Mouse (Mus musculus) kidney, embryonic 15.5 days (tissue): ENCODE measurements around the gene Cubn. TPM values are rescaled to one million over a fixed set of nuclear protein-coding genes. Genes with fewer than 3 reads are reported as not detected.

Source experiments
- ATAC-seq: fragments of 200-750 bp; cut with Nextera tagmentation; replicated peaks from 2 replicates; pipeline ENCODE4 v1.8.0; 2017; ENCODE audit warnings: moderate TSS enrichment; ENCODE audit not compliant: low FRiP score
- H3K27ac ChIP-seq: fragments of 300-500 bp; sonication (generic); 2 replicates; pipeline ENCODE4 v1.5.1; 2015; ENCODE audit warnings: mild to moderate bottlenecking, inconsistent platforms
- H3K27me3 ChIP-seq: fragments of 300-500 bp; sonication (generic); 2 replicates; pipeline ENCODE4 v1.6.1; 2015; ENCODE audit warnings: inconsistent platforms
- H3K36me3 ChIP-seq: fragments of 300-500 bp; sonication (generic); 2 replicates; pipeline ENCODE4 v1.6.1; 2015; ENCODE audit warnings: inconsistent platforms
- H3K4me1 ChIP-seq: fragments of 300-500 bp; sonication (generic); 2 replicates; pipeline ENCODE4 v1.6.1; 2015; ENCODE audit warnings: inconsistent platforms
- H3K4me2 ChIP-seq: fragments of 300-500 bp; sonication (generic); 2 replicates; pipeline ENCODE4 v1.6.1; 2015; ENCODE audit warnings: moderate library complexity, mild to moderate bottlenecking, inconsistent platforms
- H3K4me3 ChIP-seq: fragments of 300-500 bp; sonication (generic); replicated peaks from 2 replicates; pipeline ENCODE4 v1.5.1; 2015; ENCODE audit warnings: mild to moderate bottlenecking, inconsistent platforms
- H3K9ac ChIP-seq: fragments of 300-500 bp; sonication (generic); 2 replicates; pipeline ENCODE4 v1.6.1; 2015; ENCODE audit warnings: mild to moderate bottlenecking, inconsistent platforms
- H3K9me3 ChIP-seq: fragments of 300-500 bp; sonication (generic); replicated peaks from 2 replicates; pipeline ENCODE4 v1.6.1; 2016; ENCODE audit warnings: inconsistent platforms
- WGBS: fragments of 180-500 bp; shearing (Covaris S2); methylation state at CpG from one replicate; pipeline ENCODE4 v1.1.7; 2015; ENCODE audit warnings: mixed read lengths; 5-methylcytosine and 5-hydroxymethylcytosine counted together
- polyA plus RNA-seq: library from polyadenylated mRNA; unstranded; fragments of >200 nt; fragmentation: Nextera tagmentation; extraction: Ambion mirVana; gene quantifications from 2 replicates; pipeline ENCODE4 v1.2.1, GENCODE M21; 2015

Cubn gene
- polyA plus RNA-seq, 1 experiment from 2014 or later: 5.1 TPM

DNA sequence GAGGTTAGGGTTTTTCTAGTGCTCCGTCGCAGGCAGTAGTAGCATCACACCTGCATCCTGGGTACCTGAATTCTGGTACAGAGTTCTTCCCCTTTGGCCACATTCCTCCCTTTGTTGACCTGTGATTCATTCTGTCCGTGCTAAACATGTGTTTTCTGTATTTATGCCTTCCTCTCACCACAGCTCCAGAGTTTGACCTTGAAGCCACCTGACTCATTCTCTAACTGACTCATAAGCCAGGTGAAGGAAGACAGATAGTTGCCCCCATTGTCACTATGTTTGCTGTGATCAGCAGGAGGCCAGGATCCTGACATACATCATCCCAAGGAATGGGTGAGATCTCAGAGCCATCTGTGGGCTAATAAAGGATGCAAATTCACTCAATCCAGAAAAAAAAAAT lies 188.2 kb downstream of the Cubn start:
- Histone ChIP-seq H3K9ac (no peak overlapping the region), H3K4me3 (no peak overlapping the region), H3K4me1 (no peaks in the 10 kb centered on the region), H3K4me2 (no peak overlapping the region), H3K27me3 (no peaks in the 10 kb centered on the region), H3K36me3 (no peaks in the 10 kb centered on the region), H3K27ac (no peak overlapping the region), H3K9me3 (no peaks in the 10 kb centered on the region)
- ATAC-seq: no peak
- 83% methylated on average over 3 of the region's 3 CpGs for WGBS

DNA sequence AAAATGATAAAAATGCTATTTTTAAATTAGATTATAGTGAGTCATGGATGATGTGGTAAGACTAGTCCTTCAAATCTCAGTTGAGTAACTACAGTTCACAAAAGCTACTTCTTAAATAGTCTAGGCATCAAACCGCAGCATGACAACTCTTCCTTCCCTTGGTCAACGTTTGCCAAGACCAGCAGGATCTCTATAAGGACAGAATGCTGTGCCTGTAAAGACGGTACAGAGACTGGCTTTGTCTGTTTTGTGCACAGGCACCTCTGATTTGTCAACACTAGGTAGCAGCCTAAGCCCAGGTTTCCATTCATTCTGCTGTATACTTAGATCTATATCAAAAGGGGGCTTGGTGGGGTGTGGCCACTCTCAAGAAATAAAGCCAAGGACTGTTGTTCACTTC lies 192.6 kb downstream of the Cubn start:
- Histone ChIP-seq H3K4me3 (no peak overlapping the region), H3K27ac (no peak overlapping the region), H3K9ac (no peak overlapping the region), H3K36me3 (no peaks in the 10 kb centered on the region), H3K4me1 (no peaks in the 10 kb centered on the region), H3K27me3 (no peaks in the 10 kb centered on the region), H3K4me2 (no peak overlapping the region), H3K9me3 (no peaks in the 10 kb centered on the region)
- 32% methylated on average over 3 of the region's 3 CpGs for WGBS
- ATAC-seq: no peak

DNA sequence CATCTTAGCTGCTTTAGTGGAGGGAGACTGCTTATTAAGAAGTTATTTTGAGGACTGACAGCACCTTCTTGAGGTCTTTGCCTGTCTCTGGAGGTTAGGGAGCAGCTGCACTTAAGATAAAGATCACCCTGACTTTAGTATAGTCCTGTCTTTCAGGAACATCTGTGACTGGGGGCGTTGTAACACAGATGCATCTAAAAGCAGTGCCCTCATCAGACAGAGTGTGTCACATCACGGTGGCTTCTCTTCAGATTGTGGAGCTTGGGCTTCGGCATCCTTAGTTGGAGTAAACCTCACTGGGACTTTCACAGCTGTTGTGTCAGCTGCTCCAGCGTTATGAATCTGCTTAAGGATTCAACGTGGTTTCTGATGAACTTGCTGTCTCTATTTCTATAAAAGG lies 193.9 kb downstream of the Cubn start:
- Histone ChIP-seq H3K9me3 (no peaks in the 10 kb centered on the region), H3K4me1 (no peaks in the 10 kb centered on the region), H3K9ac (no peak overlapping the region), H3K36me3 (no peaks in the 10 kb centered on the region), H3K27me3 (no peaks in the 10 kb centered on the region), H3K4me3 (no peak overlapping the region), H3K27ac (no peak overlapping the region), H3K4me2 (no peak overlapping the region)
- no peak for ATAC-seq
- 62% methylated on average over 5 of the region's 5 CpGs for WGBS

DNA sequence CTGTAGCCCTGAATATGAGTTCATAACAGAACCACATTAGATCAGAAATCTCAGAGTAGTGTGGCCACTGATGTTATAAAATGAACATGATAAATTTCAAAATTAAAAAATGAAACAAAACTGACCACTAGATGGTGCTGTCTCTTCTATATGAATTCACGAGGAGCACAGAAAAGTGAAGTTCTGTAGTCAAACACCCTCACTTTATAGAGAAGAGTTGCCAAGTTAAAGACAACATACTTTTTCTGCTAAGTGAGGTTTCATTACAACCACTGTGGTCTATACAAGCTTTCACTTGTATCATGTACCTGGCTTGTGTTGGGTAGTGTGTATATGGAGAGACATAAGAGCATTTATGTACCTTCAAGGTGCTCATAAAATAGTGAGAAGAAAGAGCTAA lies 201.0 kb downstream of the Cubn start:
- no peaks in the 10 kb centered on the region for H3K4me1 ChIP-seq
- no peak overlapping the region for H3K4me2 ChIP-seq
- H3K4me3 ChIP-seq: no peak overlapping the region
- no peaks in the 10 kb centered on the region for H3K36me3 ChIP-seq
- no peaks in the 10 kb centered on the region for H3K9me3 ChIP-seq
- no peak for ATAC-seq
- WGBS: 4% methylated on average over 1 of the region's 1 CpGs
- H3K9ac ChIP-seq: no peak overlapping the region
- no peak overlapping the region for H3K27ac ChIP-seq
- H3K27me3 ChIP-seq: no peaks in the 10 kb centered on the region

DNA sequence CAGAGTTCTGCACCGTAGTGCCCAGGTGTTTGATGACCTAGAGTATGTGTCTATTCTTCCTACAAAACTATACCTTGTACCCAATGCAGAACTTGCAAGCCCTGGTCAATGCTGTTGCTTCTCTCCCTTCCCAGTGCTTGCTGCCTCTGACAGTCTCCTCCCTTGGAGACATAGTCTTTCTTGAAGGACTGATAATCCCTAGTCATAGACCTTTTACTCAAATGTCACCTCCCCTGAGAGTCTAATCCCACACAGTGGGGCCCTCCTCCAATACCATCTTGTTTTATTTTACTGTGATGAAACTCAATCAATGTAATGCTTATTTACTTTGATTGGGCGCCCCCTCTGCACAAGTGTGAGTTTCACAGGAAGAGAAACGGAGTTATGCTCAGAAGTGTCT lies 201.5 kb downstream of the Cubn start:
- Histone ChIP-seq H3K27ac (no peak overlapping the region), H3K4me2 (no peak overlapping the region), H3K9me3 (no peaks in the 10 kb centered on the region), H3K36me3 (no peaks in the 10 kb centered on the region), H3K9ac (no peak overlapping the region), H3K4me1 (no peaks in the 10 kb centered on the region), H3K4me3 (no peak overlapping the region), H3K27me3 (no peaks in the 10 kb centered on the region)
- ATAC-seq: no peak
- 65% methylated on average over 3 of the region's 3 CpGs for WGBS

DNA sequence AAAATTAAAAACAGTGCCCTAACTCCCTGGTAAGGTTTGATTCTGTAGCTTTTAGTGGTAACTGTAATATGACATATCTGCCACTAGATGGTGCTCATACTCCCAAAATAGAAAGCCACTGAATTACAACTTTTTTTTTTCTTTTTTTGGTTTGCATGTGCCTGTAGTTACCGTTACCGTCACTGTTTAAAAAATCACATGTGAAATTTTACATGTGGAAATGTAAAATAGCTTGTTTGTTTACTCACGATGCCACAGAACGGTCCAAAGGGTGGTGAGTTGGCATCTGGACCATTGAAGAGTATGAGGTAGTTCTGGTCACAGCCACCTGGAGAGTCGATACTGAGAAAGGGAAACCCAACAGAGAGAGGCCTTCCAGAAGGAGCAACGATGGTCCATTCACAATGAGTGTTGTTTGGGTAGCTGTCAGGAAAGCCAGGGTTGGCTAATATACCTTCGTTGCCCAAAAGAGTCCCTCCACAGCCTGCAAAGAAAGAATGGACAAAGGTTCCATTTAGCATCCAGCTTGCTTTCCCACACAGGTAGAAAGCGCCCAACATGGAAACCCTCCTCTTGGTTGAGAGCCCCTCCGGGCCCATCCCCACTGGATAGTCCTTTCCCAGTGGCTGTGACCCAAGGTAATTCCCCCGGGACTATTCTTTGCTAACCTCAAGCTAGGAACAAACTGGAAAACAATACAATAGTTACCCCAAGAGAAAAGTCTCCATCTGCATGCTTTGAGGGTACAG lies 213.3 kb downstream of the Cubn start:
- WGBS: 56% methylated on average over 10 of the region's 10 CpGs

DNA sequence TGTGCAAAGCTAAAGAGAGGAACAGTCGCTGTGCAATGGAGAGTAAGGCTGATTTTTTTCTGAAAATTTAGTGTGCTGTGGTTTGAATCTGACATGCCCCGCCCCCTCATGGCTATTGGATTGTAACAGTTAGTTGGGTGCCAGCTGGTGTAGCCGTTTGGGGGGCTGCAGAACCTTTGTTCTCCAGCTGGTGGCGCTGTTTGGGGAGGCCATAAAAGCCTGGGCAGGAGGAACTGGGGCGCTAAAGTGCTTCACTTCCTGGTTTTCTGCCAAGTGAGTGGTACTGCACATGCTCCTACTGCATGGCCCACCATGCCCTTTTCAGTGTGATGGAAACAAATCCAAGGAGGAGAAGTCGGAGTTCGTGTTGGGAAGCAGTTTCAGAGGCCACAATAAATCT lies 215.7 kb downstream of the Cubn start:
- peaks cover 5% of the 10 kb centered on the region for H3K4me1 ChIP-seq
- H3K4me2 ChIP-seq: no peak overlapping the region
- no peak overlapping the region for H3K4me3 ChIP-seq
- no peaks in the 10 kb centered on the region for H3K27me3 ChIP-seq
- H3K9ac ChIP-seq: no peak overlapping the region
- H3K9me3 ChIP-seq: no peaks in the 10 kb centered on the region
- WGBS: 52% methylated on average over 7 of the region's 7 CpGs
- no peaks in the 10 kb centered on the region for H3K36me3 ChIP-seq
- no peak overlapping the region for H3K27ac ChIP-seq
- no peak for ATAC-seq

More for the DNA sequence above, 213.3 kb downstream of the Cubn start:
- Histone ChIP-seq H3K4me3 (no peak overlapping the region), H3K4me2 (no peak overlapping the region), H3K9me3 (no peaks in the 10 kb centered on the region), H3K27ac (no peak overlapping the region), H3K9ac (no peak overlapping the region), H3K36me3 (no peaks in the 10 kb centered on the region), H3K4me1 (no peaks in the 10 kb centered on the region), H3K27me3 (no peaks in the 10 kb centered on the region)
- no peak; the same call in 1 of the 2 replicates for ATAC-seq

DNA sequence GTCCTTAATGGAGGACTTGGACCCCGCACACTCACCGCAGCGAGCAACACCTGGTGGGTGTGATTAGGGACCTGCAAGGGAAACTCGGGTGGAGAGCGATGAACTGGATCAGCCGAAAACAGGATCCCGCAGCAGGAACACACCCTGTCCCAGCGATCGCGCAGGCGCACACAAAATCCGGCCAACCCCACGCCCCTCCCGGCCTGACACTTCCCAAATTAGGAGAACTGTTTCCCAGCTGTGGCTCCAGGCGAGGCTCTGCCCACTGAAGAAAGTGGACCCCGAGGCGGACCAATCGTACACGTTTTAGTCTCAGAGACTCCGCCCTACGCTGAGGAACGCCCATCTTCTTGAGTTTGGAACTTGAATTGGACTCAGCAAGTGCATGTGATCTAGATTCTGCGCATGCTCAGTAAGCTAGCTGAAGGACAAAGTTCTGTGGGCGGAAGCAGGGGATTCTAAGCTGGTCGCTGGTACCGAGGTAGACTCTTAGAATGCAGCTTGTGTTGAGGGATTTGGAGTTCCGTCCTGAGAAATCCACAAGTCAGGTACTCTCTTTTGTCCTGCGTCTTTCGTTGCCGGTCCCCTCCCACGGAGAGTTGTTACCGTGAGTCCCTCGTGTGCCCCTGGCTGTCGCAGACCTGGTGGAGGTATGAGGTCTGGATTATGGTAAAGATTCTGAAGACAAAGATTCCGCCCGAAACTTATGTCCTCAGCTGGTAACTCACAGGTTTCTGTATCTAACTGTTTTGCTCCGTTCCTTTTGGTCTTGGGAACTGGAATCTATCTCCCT lies 220.3 kb downstream of the Cubn start, which contains the start of gene Rsu1:
Rsu1 (minus strand) TSS at position 251 of the 793 bp plus-strand sequence.
- H3K9me3 ChIP-seq: no peaks in the 10 kb centered on the region
- peak; percentile 100 for ATAC-seq
- H3K4me1 ChIP-seq: peaks cover 15% of the 10 kb centered on the region
- WGBS: under 1% methylated on average over 37 of the region's 37 CpGs
- H3K27me3 ChIP-seq: no peaks in the 10 kb centered on the region
- H3K4me3 ChIP-seq: peak within 1 kb of the TSS; percentile 62
- H3K9ac ChIP-seq: peak within 1 kb of the TSS; percentile 61
- peak within 1 kb of the TSS; percentile 58; the same call in 1 of the 2 replicates for H3K27ac ChIP-seq
- H3K36me3 ChIP-seq: no peaks in the 10 kb centered on the region
- peak within 1 kb of the TSS; percentile 76 for H3K4me2 ChIP-seq

DNA sequence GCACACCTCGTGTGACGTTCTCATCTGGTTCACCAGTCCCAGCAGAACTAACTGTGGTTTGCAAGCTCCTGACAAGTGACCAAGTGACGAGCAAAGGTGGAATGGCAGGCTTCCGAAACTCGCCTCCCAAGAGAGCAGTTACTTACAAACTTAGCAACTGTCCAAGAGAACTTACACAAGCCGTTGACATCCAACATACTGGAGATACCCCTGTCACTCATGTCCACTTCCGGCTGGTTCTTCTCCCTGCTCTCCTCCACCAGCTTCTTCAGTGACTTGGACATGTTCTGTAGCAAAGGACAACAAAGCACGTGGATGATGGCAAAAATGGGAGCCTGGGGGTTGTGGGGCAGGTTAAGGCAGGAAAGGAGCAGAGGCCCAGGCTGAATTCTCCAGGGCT lies 220.9 kb downstream of the Cubn start:
- ATAC-seq: no peak

DNA sequence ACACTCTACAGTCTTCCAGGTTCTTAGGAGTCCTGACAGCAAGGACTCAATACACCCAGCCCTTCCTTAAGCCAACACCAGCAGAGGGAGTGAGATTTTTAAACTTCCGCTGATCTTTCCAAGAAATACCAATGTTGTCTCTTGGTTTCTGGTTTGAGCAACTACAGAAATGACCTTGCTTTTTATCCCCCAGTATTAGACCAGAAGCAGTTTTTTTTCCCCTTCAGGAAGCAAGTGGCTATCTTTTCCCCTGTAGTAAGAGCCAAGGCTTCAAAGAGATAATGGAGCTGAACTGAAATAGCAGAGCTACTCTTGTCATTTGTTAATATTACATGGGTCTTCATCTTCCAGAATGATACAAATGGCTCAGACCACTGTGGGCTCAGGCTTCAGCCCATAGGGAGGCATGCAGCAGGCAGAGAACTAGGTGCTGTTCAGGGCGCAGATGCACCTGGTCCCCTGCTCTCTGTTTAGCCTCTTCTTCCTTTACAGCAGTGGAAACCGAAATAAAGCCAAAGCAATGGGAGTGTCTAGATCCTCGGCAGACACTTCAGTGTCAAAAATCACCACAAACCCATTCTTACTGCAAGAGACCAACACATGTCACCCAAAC lies 222.8 kb downstream of the Cubn start:
- WGBS: 98% methylated on average over 4 of the region's 4 CpGs
- no peak overlapping the region for H3K27ac ChIP-seq
- no peaks in the 10 kb centered on the region for H3K9me3 ChIP-seq
- no peaks in the 10 kb centered on the region for H3K36me3 ChIP-seq
- no peak overlapping the region for H3K4me3 ChIP-seq
- H3K27me3 ChIP-seq: no peaks in the 10 kb centered on the region
- no peak overlapping the region for H3K9ac ChIP-seq
- no peak for ATAC-seq
- peaks cover 15% of the 10 kb centered on the region for H3K4me1 ChIP-seq
- no peak overlapping the region for H3K4me2 ChIP-seq

More for the DNA sequence above, 220.9 kb downstream of the Cubn start:
- peak overlapping the region; percentile 59 for H3K9ac ChIP-seq
- WGBS: 34% methylated on average over 8 of the region's 8 CpGs
- no peaks in the 10 kb centered on the region for H3K36me3 ChIP-seq
- peak overlapping the region; percentile 62 for H3K4me3 ChIP-seq
- no peaks in the 10 kb centered on the region for H3K9me3 ChIP-seq
- H3K4me2 ChIP-seq: peak overlapping the region; percentile 76
- H3K27me3 ChIP-seq: no peaks in the 10 kb centered on the region
- peaks cover 15% of the 10 kb centered on the region for H3K4me1 ChIP-seq
- H3K27ac ChIP-seq: peak overlapping the region; percentile 58; the same call in 1 of the 2 replicates

DNA sequence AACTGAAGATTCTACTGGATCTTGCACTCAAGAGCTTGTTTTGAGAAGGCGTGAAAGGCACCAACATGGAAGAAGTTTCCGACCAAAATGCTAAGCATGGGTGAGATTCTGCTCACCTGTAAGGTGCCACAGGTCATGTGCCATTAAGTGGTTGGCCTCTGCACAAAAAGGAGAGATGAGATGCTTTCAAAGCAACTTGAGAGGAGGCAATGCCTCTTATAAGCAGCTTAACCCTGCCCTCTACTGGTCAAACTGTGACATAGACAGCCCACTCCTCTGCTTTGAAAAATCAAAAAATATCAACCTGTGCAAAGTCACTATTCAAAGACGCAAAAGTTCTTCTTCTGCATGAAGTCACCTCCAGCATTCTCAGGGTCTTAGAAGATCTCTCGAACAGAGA lies 226.7 kb downstream of the Cubn start:
- Histone ChIP-seq H3K27me3 (no peaks in the 10 kb centered on the region), H3K9ac (no peak overlapping the region), H3K27ac (no peak overlapping the region), H3K9me3 (no peaks in the 10 kb centered on the region), H3K36me3 (peaks cover 4% of the 10 kb centered on the region; the same call in 1 of the 2 replicates), H3K4me3 (no peak overlapping the region), H3K4me2 (no peak overlapping the region), H3K4me1 (peaks cover under 1% of the 10 kb centered on the region; the same call in 1 of the 2 replicates)
- peak; percentile 60; the same call in 1 of the 2 replicates for ATAC-seq
- 39% methylated on average over 4 of the region's 4 CpGs for WGBS

DNA sequence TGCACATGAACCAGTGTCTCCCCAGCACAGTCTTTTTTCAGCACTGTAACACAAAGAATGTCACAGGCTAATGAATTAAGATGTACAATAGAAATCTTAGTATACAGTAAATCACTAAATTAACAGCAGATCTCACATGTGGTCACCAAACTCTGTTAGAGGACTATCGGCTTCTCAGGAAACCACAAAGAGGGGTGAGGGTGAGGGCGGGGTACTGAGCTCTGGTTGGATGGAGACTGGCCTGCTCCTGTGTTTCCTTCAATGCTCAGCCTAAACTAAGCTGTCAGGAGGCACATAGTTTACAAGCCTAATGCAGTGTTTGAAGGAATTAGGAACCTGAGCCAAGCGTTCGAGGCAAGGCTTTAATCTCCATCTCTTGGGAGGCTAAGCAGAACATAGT lies 228.5 kb downstream of the Cubn start:
- Histone ChIP-seq H3K27ac (no peak overlapping the region), H3K4me1 (no peaks in the 10 kb centered on the region), H3K4me3 (no peak overlapping the region), H3K9me3 (no peaks in the 10 kb centered on the region), H3K36me3 (peaks cover 4% of the 10 kb centered on the region; the same call in 1 of the 2 replicates), H3K27me3 (no peaks in the 10 kb centered on the region), H3K9ac (no peak overlapping the region), H3K4me2 (no peak overlapping the region)
- WGBS: 62% methylated on average over 4 of the region's 4 CpGs
- ATAC-seq: no peak
